Mouse (Mus musculus) adrenal gland, adult 18-20 months (tissue): ENCODE measurements around the gene Spata31d1a. TPM values are rescaled to one million over a fixed set of nuclear protein-coding genes. Genes with fewer than 3 reads are reported as not detected.
A peak's percentile ranks its signal among the peaks of the same experiment; 100 is the strongest.
"Not testable (repeated sequence)": the region's sequence is repeated elsewhere in the genome, so short reads cannot be mapped to it uniquely, and the experiment has no call there.

Source experiments
- DNase-seq, 2 experiments: peaks; one replicate each; pipeline ENCODE4 v3.0.0; 2021 to 2022; ENCODE audit warnings: low spot score in 2 of 2
- long read RNA-seq, 2 experiments: library from polyadenylated mRNA; stranded (forward); transcript quantifications; one replicate each; pipeline ENCODE4 v2.0.0; 2021
- total RNA-seq, 2 experiments: library from RNA; stranded (reverse); gene quantifications; 1 replicate in 1 of 2; 2 replicates in 1 of 2; pipeline ENCODE4 v1.2.3; 2021

Spata31d1a gene
- not detected for total RNA-seq
- long read RNA-seq, experiment 1: 0 reads
- long read RNA-seq, experiment 2: 0 reads

GRCm38 (mm10) chr13:59710230-59710629 is at the start of gene Spata31d1a:
Gene Spata31d1a, minus strand, starts transcription at chr13:59710330.
- DNase-seq: no peak

- no peak for DNase-seq
Measured at GRCm38 (mm10) chr13:59756906-59757305, 46.8 kb upstream of the Spata31d1a start.

DNA sequence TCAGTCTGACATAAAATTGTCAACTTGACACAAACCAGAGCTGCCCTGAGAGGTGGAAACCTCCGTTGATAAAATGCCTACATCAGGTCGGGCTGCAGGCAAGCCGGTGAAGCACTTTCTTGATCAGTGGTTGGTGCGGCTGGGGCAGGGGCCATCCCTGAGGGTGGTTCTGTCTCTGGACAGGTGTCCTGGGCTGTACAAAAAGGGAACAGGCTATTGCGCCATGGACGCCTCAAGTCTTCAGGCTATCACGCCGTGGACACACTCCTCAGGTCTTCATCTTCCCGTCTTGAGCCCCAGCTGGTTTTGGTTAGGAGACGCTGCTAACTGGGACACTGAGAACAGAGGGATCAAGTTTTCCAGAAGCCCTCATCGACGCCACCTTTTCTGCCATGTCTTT is 40.2 kb upstream of the Spata31d1a start:
- no peak for DNase-seq

- no peak for DNase-seq
Measured at GRCm38 (mm10) chr13:59746711-59747110, 36.6 kb upstream of the Spata31d1a start, which contains the start of gene 1700014D04Rik. Gene 1700014D04Rik, minus strand, starts transcription at chr13:59746752.

- no peak for DNase-seq
Measured at GRCm38 (mm10) chr13:59746164-59746563, 36.0 kb upstream of the Spata31d1a start.

DNA sequence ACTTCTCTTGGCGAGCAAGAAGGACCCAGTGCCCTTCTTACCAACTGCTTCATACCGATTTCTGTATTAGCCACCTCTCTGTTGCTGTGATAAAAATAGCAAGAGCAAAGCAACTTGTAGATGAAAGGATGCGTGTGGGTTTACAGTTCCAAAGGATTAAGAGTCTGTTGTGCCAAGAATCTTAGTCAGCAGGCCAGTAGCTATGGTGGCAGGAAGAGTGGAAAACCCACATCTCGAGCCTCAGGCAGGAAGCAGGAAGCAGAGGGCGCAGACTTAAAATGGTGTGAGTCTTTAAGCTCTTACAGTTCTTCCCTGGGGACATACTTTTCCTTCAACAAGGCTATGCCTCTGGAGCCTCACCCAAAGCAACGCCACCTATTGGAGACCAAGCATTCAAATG is 35.3 kb upstream of the Spata31d1a start:
- no peak for DNase-seq

DNA sequence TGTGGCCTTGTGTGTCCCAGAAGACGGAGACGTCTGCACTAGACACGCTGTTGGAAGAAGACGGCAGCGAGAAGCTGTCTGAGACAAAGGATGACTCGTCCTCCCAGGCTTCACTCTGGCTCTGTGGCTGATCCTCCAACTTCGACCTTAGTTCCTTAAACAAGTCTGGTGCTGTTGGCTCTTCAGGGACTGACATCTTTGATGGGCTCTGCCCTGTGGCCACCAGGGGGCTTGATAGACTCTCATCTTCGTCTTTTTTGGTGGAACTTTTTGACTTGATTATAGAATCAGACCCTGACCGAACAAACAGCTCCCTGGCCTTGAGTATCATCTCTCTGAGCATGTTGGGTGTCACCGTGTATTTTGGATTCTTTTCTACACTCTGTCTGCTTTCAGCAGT is 31.6 kb upstream of the Spata31d1a start:
- no peak for DNase-seq

GRCm38 (mm10) chr13:59741096-59741495 is 31.0 kb upstream of the Spata31d1a start:
- DNase-seq: peak; percentile 31 to 44

DNA sequence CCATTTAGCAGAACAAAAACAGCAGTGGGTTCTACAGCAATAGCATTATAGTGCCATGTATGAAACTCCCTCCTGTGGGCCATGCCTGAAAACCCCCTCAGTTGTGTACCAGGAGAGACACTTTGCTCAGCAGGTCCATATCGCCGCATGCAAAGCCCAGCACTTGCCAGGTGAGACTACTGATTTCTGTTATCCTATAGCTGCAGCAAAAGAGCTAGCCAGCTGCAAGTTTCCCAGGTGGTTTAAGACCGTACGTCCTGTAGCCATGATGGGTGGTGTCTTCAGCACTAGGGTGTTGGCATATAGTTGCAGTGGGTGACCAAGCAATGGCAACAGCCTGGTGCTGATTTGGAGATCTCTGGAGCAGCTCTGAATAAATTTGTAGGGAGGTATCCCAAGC is 29.3 kb upstream of the Spata31d1a start:
- no peak for DNase-seq

DNA sequence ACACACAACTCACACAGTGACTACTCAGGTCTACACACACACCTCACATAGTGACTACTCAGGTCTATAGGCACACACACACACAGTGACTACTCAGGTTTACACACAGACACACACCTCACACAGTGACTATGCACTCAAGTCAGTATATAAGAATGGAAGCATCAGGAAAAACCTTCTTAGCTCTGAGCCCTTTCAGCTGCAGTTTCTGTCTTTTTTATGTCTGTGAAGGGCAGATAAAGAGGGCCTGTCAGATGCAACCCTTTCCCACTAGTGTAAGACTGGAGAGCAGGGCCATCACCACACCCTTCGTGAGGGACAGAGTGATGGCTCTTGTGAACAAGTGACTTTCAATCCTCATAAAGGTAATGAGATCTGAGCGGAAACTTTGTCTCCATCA is 28.3 kb upstream of the Spata31d1a start:
- no peak for DNase-seq

- no peak for DNase-seq
Measured at GRCm38 (mm10) chr13:59735190-59735589, 25.1 kb upstream of the Spata31d1a start.

DNA sequence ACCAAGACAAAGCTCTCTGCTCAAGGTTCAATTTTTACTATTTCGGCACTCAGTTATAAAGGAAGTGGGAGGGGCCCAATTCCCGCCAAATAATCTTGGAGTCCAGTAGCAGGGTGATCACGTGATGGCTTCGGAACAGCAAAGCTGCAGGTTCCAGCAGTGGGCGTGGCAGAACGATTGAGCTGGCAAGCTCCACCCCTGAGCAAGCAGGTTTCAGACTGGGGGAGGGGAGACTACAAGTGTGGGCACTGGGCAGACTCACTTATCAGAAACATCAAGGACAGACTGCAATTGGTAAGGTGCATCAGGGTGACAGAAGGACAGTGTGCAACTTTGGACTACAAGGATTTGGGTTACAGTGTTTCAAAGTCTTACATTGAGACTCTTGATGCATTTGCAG is 24.2 kb upstream of the Spata31d1a start:
- not testable (repeated sequence) for DNase-seq

DNA sequence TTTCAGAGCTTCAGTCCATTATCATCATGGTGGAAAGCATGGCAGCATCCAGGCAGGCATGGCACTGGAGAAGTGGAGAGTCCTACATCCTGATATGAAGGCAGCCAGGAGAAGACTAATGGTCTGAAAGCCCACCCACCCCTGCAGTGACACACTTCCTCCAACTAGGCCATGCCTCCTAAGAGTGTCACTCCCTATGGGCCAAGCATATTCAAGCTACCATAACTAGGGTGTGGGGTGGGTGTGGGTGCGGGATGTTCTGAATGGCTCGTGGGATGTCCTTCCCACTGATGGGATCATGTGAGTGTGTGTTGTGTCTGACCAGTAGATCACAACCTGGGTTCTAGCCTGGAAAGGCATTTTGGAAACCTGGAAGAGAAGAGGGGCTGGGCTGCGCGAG is 23.8 kb upstream of the Spata31d1a start:
- no peak for DNase-seq

- DNase-seq: no peak
Measured at GRCm38 (mm10) chr13:59731652-59732051, 21.5 kb upstream of the Spata31d1a start, which contains the start of gene Spata31d1d. Gene Spata31d1d, minus strand, starts transcription at chr13:59731752.

GRCm38 (mm10) chr13:59728378-59729093 is 18.4 kb upstream of the Spata31d1a start:
- DNase-seq: peak; percentile 65 to 67

DNA sequence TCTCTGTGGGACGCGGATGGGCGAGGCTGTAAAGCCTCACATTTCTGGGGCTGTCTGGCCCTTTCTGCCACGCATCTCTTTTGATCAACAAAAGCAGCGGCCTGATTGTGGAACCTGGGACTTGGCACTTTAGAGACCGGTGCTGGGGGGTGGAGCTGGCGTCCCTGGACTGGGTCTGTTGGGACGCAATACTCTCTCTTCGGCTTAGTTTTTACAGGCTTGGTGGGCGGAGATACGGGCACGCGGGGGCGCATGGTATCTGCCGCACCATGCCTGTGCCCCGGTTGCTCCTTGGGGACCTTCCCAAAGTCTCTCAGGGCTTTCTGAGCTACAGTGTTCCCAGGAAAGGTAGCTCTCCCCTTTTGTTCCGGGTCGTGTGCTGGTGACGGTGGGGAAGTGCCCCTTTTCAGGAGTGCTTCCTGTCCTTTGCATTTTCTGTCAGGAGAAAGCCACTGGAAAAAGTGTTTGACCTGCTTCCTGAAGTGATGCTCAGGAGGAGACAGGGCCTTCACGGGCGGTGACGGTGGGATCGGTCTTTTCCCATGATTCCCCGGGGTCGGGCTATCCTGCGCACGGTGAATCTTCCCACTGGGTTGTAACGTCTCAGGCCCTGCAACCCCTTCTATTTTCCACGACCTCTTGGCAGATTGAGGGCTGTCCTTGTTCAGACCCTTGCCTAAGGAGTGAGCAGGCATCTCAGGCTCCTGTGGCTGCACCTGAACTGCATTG is 16.2 kb upstream of the Spata31d1a start:
- no peak for DNase-seq

- not testable (repeated sequence) for DNase-seq
Measured at GRCm38 (mm10) chr13:59722089-59722488, 12.0 kb upstream of the Spata31d1a start.

DNA sequence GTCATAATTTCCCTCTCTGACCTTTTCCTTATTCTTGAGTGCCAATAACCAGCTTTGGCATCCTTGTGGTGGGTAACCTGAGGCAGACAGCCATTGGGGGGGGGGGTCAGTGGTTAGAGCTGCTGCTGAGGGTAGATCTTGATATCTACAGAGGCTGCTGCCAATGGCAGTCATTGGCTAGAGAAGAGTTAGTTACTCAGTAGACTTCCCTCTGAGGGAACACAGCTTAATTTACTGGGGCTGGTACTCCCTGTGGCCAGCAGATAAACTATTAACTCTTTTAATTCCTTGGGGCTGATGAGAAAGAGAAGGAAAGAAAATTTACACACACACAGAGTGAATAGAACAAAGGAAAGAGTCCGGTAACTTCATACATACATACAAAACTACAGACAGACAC is 9.3 kb upstream of the Spata31d1a start:
- no peak for DNase-seq

DNA sequence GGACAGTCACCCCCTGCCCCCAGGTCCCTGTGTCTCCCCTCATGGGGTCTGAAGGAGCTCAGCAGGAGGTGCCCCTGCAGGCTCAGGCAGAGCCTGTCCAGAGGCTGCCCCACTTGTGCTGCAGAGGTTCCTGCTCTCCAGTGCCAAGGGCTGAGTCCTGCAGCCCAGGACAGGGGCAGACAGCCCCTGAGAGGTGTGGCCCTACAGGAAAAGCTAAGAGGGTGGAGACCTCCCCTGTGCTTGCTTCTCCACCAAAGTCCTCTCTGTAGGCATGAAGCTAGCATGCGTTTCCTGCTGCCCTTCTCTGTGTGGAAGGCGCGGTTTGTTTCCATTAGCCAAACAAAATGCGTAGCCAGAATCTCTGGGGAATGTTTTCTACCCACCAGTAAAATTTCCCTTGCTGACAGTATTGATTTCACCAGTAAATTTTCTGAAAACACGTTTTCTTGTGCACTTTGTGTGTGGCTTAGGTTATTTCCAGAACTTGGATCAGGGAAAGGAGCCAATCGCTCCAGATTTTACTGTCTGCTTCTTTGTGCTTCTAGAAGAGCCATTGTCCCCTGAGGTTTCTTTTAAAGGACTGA is 8.8 kb upstream of the Spata31d1a start:
- not testable (repeated sequence) for DNase-seq

GRCm38 (mm10) chr13:59713710-59714109 is 3.6 kb upstream of the Spata31d1a start:
- no peak for DNase-seq

DNA sequence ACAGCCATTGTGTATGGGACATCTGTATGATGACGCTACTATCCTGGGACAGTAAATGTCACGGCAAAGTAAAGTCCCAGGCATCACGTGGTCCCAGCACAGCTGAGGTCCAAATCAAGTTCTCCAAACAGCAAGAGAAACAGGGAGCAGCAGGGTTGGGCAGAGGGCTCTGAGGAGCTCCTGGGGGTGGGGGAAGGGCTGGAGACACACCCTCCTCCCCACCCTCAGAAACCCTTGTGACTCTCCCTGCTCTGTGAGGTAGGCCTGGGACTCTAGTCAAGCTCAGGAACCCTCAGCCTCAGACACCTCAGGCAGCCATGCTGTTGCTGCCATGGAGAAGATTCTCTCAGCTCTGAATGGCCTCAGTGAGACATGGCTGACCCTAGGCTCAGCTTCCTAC is 1.9 kb upstream of the Spata31d1a start, which contains the start of gene Spata31d1b:
TSS of gene Spata31d1b (plus strand) at position 301 of the 400 bp plus-strand sequence.
- not testable (repeated sequence) for DNase-seq

GRCm38 (mm10) chr13:59704562-59704961 is 5.6 kb downstream of the Spata31d1a start:
- no peak for DNase-seq
